Mouse (Mus musculus): ENCODE data around the gene Nosip. TPM values are rescaled to one million over a fixed set of nuclear protein-coding genes. Genes with fewer than 3 reads are reported as not detected.
"Not testable (repeated sequence)": the region's sequence is repeated elsewhere in the genome, so short reads cannot be mapped to it uniquely, and the experiment has no call there.

Nosip gene
- 10 to 100 TPM; 57.5 to 81.7 (median 66.6) TPM for total RNA-seq (2022)

GRCm38 (mm10) chr7:45062239-45062835 lies at the start of gene Nosip, which contains the start of gene Prrg2:
Gene Nosip (plus strand): TSS chr7:45062429.
Gene Prrg2 (minus strand): TSS chr7:45062677.
- DNase-seq, result peak; percentile 94

GRCm38 (mm10) chr7:45012824-45013223 lies 49.4 kb upstream of the Nosip start:
- no peak for DNase-seq

- no peak for DNase-seq
Measured at GRCm38 (mm10) chr7:45013366-45014095, 48.7 kb upstream of the Nosip start.

GRCm38 (mm10) chr7:45014096-45014451 lies 48.2 kb upstream of the Nosip start:
- DNase-seq, result no peak

GRCm38 (mm10) chr7:45015344-45015956 lies 46.8 kb upstream of the Nosip start:
- DNase-seq, result no peak

GRCm38 (mm10) chr7:45015957-45016612 lies 46.1 kb upstream of the Nosip start, which contains the start of gene Scaf1:
Gene Scaf1 (minus strand): TSS chr7:45016363.
- DNase-seq, result peak; percentile 100

GRCm38 (mm10) chr7:45016761-45017160 lies 45.5 kb upstream of the Nosip start:
- no peak for DNase-seq

GRCm38 (mm10) chr7:45017242-45018061 lies 44.8 kb upstream of the Nosip start, which contains the start of gene Rras:
Gene Rras (plus strand): TSS chr7:45017961.
- peak; percentile 97 for DNase-seq

GRCm38 (mm10) chr7:45019031-45019571 lies 43.1 kb upstream of the Nosip start:
- DNase-seq, result peak; percentile 71

- no peak for DNase-seq
Measured at GRCm38 (mm10) chr7:45020225-45020624, 42.0 kb upstream of the Nosip start.

GRCm38 (mm10) chr7:45023711-45024110 lies 38.5 kb upstream of the Nosip start:
- DNase-seq, result not testable (repeated sequence)

- DNase-seq, result no peak
Measured at GRCm38 (mm10) chr7:45024281-45025248, 37.7 kb upstream of the Nosip start.

GRCm38 (mm10) chr7:45025601-45026220 lies 36.5 kb upstream of the Nosip start:
- peak; percentile 74 for DNase-seq

- no peak for DNase-seq
Measured at GRCm38 (mm10) chr7:45026256-45026655, 36.0 kb upstream of the Nosip start.

GRCm38 (mm10) chr7:45027761-45028160 lies 34.5 kb upstream of the Nosip start:
- DNase-seq, result no peak

- DNase-seq, result no peak
Measured at GRCm38 (mm10) chr7:45028351-45028750, 33.9 kb upstream of the Nosip start.

GRCm38 (mm10) chr7:45029995-45030394 lies 32.2 kb upstream of the Nosip start:
- DNase-seq, result no peak

- DNase-seq, result no peak
Measured at GRCm38 (mm10) chr7:45030857-45031256, 31.4 kb upstream of the Nosip start.

- DNase-seq, result no peak
Measured at GRCm38 (mm10) chr7:45033722-45034359, 28.4 kb upstream of the Nosip start.

- DNase-seq, result no peak
Measured at GRCm38 (mm10) chr7:45035631-45036030, 26.6 kb upstream of the Nosip start.
